Mouse (Mus musculus) erythroblast, embryonic 14.5 days (primary cell): Measurements from ENCODE around the gene Lnx1. TPM values are rescaled to one million over a fixed set of nuclear protein-coding genes. Genes with fewer than 3 reads are reported as not detected.

Experiments
- H3K27me3 ChIP-seq: 2 replicates; pipeline ENCODE4 v1.6.1; 2012; ENCODE audit warnings: inconsistent platforms; ENCODE audit not compliant: control insufficient read depth
- H3K36me3 ChIP-seq: 2 replicates; pipeline ENCODE4 v1.6.1; 2012; ENCODE audit warnings: mild to moderate bottlenecking, inconsistent platforms; ENCODE audit not compliant: control insufficient read depth
- H3K4me1 ChIP-seq: 2 replicates; pipeline ENCODE4 v1.6.1; 2012; ENCODE audit warnings: inconsistent platforms; ENCODE audit not compliant: control insufficient read depth
- H3K4me3 ChIP-seq: replicated peaks from 2 replicates; pipeline ENCODE3; 2012; ENCODE audit warnings: moderate library complexity, mild to moderate bottlenecking, inconsistent platforms
- H3K9me3 ChIP-seq: 2 replicates; pipeline ENCODE4 v1.6.1; 2012; ENCODE audit warnings: low read length, inconsistent platforms, mixed read lengths; ENCODE audit not compliant: control insufficient read depth
- GATA1 ChIP-seq: IDR thresholded peaks from 2 replicates; pipeline ENCODE4 v1.6.1; 2012; ENCODE audit warnings: low read length, inconsistent platforms, mixed read lengths
- TAL1 ChIP-seq: IDR thresholded peaks from 3 replicates; pipeline ENCODE4 v1.6.1; 2012; ENCODE audit warnings: low read length, inconsistent platforms, mixed read lengths
- polyA plus RNA-seq: library from polyadenylated mRNA; stranded (reverse); fragments of >175 nt; gene quantifications from 2 replicates; pipeline ENCODE4 v1.2.3, GENCODE M21; 2012

The Lnx1 gene
- polyA plus RNA-seq, 1 experiment = not detected

GRCm38 (mm10) chr5:74545606-74546005 lies 157.1 kb downstream of the Lnx1 start:
- TF ChIP-seq TAL1 (no peak), GATA1 (no peak)
- Histone ChIP-seq H3K4me1 (no peaks in the 10 kb centered on the region), H3K4me3 (no peak overlapping the region), H3K9me3 (no peaks in the 10 kb centered on the region), H3K36me3 (peaks cover 94% of the 10 kb centered on the region), H3K27me3 (no peaks in the 10 kb centered on the region)

Other genes starting within 250 kb of the Lnx1 start
- 0.18 and 0.37 TPM in 2 replicates for gene Scfd2, start 171.2 kb downstream of the Lnx1 start, polyA plus RNA-seq
- gene Fip1l1, start 167.5 kb downstream of the Lnx1 start, polyA plus RNA-seq = 6.2 and 7.3 TPM in 2 replicates